Mouse (Mus musculus): Measurements from ENCODE around the gene Acadl.

DNA sequence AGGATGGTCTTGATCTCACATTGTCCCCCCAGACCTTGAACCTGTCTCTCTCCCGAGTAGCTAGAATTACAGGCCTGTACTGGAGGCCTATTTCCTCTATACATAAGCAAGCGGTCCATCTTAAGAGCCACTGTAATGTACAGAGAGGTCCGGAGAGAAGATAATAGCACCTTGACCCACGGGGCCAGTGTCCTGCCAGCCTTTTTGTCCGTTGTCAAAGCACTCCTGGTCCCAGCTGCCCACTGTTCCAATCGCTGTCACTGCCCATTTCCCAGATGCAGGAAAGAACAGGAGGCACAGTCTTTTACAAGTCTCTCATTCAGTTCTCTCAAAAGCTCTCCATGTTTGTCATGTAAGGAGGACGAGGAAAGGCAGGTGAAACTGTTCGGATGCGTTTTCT lies 41.1 kb downstream of the Acadl start:
- no peak for TF ChIP-seq CTCF (IDR thresholded peaks at IDR 0.05; ENCODE audit: low read depth, low read length)
- TF ChIP-seq POLR2A (IDR thresholded peaks at IDR 0.05; ENCODE audit: borderline replicate concordance, low read depth, low read length) = no peak
